Mouse (Mus musculus) ES-E14 (cell line): ENCODE measurements at regions not wholly inside any gene's neighbourhood (a gene's known extent, or its start where the extent isn't known, plus 50 kb on each side); places are given as distances from the start of the nearest gene placed in this dataset.
A peak's percentile ranks its signal among the peaks of the same experiment; 100 is the strongest.

Source experiments
- DNase-seq: peaks from one replicate; pipeline ENCODE4 v3.0.0-alpha.2; 2013; ENCODE audit warnings: low read depth, low spot score
- H3K27ac ChIP-seq: 2 replicates; pipeline ENCODE4 v1.5.1; 2012; ENCODE audit warnings: low read depth, mild to moderate bottlenecking, low read length, moderate library complexity, mixed read lengths; ENCODE audit not compliant: poor library complexity, insufficient read depth, severe bottlenecking
- H3K36me3 ChIP-seq: 2 replicates; pipeline ENCODE4 v1.6.1; 2012; ENCODE audit warnings: mild to moderate bottlenecking, low read length, moderate library complexity, mixed read lengths; ENCODE audit not compliant: control insufficient read depth, poor library complexity, insufficient read depth, severe bottlenecking
- H3K4me1 ChIP-seq, 2 experiments: fragments of 150-350 bp in 1 of 2; sonication (generic) in 1 of 2; 2 replicates each; pipeline ENCODE4 v1.6.1; 2012; ENCODE audit warnings: low read length in 2 of 2, mild to moderate bottlenecking in 1 of 2, mixed read lengths in 1 of 2; ENCODE audit not compliant: control insufficient read depth in 2 of 2, insufficient read depth in 2 of 2, poor library complexity in 1 of 2
- H3K4me3 ChIP-seq, 2 experiments: fragments of 150-350 bp in 1 of 2; sonication (generic) in 1 of 2; 2 replicates each; pipeline ENCODE4 v1.5.1; 2012; ENCODE audit warnings: low read length in 2 of 2, low read depth in 1 of 2, mild to moderate bottlenecking in 1 of 2, mixed read lengths in 1 of 2; ENCODE audit not compliant: insufficient read depth in 1 of 2, poor library complexity in 1 of 2, severe bottlenecking in 1 of 2
- H3K9ac ChIP-seq: 2 replicates; pipeline ENCODE4 v1.6.1; 2012; ENCODE audit warnings: low read depth, mild to moderate bottlenecking, low read length, mixed read lengths; ENCODE audit not compliant: poor library complexity, insufficient read depth, severe bottlenecking
- H3K9me3 ChIP-seq: fragments of 150-350 bp; sonication (generic); 2 replicates; pipeline ENCODE4 v1.6.1; 2012; ENCODE audit warnings: low read depth, mild to moderate bottlenecking, low read length; ENCODE audit not compliant: control insufficient read depth, insufficient read depth
- CHD2 ChIP-seq: IDR thresholded peaks from 2 replicates; pipeline ENCODE4 v1.6.1; 2014; ENCODE audit warnings: mild to moderate bottlenecking, low read depth, low read length, inconsistent platforms
- HCFC1 ChIP-seq: IDR thresholded peaks from 2 replicates; pipeline ENCODE4 v1.6.1; 2012; ENCODE audit warnings: low read length, inconsistent platforms, borderline replicate concordance; ENCODE audit not compliant: insufficient read depth
- MAFK ChIP-seq: IDR thresholded peaks from 2 replicates; pipeline ENCODE4 v1.6.1; 2014; ENCODE audit warnings: mild to moderate bottlenecking, low read depth, low read length, inconsistent platforms; ENCODE audit not compliant: insufficient read depth
- ZC3H11A ChIP-seq: IDR thresholded peaks from 2 replicates; pipeline ENCODE4 v1.6.1; 2012; ENCODE audit warnings: low read depth, mild to moderate bottlenecking, inconsistent platforms, low read length, borderline replicate concordance
- ZNF384 ChIP-seq: IDR thresholded peaks from 2 replicates; pipeline ENCODE4 v1.6.1; 2012; ENCODE audit warnings: low read depth, low read length, inconsistent platforms
- in situ Hi-C, 2 experiments: fragments of 600-800 bp; cut with MboI; formaldehyde crosslinking; loops; one replicate each; pipeline ENCODE4 v1.15.1; 2025; ENCODE audit warnings: low sequenced_read_pairs in 2 of 2, inconsistent platforms in 1 of 2; ENCODE audit not compliant: unreplicated experiment in 2 of 2

- no peaks in the 10 kb centered on the region for H3K4me1 ChIP-seq
- DNase-seq = no peak
- TF ChIP-seq CHD2 = no peak
- TF ChIP-seq ZNF384 = no peak
- TF ChIP-seq MAFK = no peak
- TF ChIP-seq ZC3H11A = no peak
- TF ChIP-seq HCFC1 = no peak
- no peak overlapping the region for H3K9ac ChIP-seq
- in situ Hi-C loops = no loop called here
- no peaks in the 10 kb centered on the region for H3K36me3 ChIP-seq
- no peak overlapping the region for H3K27ac ChIP-seq
- no peaks in the 10 kb centered on the region for H3K9me3 ChIP-seq
- H3K4me3 ChIP-seq = no peak overlapping the region
These were observed 279.6 kb downstream of the Ptpru start for GRCm38 (mm10) chr4:131558513-131558912.

GRCm38 (mm10) chr4:131563851-131564250 is 274.2 kb downstream of the Ptpru start:
- no peak overlapping the region for H3K9ac ChIP-seq
- H3K27ac ChIP-seq = no peak overlapping the region
- no peak for TF ChIP-seq ZNF384
- TF ChIP-seq ZC3H11A = no peak
- no peak for TF ChIP-seq HCFC1
- TF ChIP-seq MAFK = no peak
- TF ChIP-seq CHD2 = no peak
- in situ Hi-C loops = no loop called here
- DNase-seq = no peak
- no peaks in the 10 kb centered on the region for H3K9me3 ChIP-seq
- H3K36me3 ChIP-seq = no peaks in the 10 kb centered on the region
- no peaks in the 10 kb centered on the region for H3K4me1 ChIP-seq
- H3K4me3 ChIP-seq = no peak overlapping the region

DNA sequence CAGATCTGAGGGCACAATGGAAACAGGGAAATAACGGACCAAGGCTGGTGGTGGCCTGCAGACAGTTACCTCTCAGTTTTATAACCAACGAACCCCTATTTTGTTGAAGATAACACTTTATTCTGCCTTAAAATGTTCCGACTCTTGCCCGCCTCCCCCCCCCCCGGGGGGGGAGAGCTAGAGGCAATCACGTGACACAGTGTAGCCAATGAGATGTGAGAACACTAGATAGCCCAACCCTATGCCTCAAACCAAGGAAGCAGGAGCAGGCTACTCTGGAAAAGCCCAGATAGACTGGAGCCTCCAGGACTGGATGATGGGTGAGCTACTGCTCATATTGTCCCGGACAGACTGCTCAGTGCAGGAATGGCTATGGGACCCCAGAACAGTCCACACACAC is 272.9 kb downstream of the Ptpru start:
- in situ Hi-C loops = no loop called here

GRCm38 (mm10) chr4:131567241-131567640 is 270.8 kb downstream of the Ptpru start:
- Histone ChIP-seq H3K4me1 (no peaks in the 10 kb centered on the region), H3K27ac (no peak overlapping the region), H3K9me3 (no peaks in the 10 kb centered on the region), H3K4me3 (no peak overlapping the region), H3K9ac (no peak overlapping the region), H3K36me3 (no peaks in the 10 kb centered on the region)
- TF ChIP-seq ZC3H11A (no peak), HCFC1 (no peak), ZNF384 (no peak), CHD2 (no peak), MAFK (no peak)
- no peak for DNase-seq
- in situ Hi-C loops = no loop called here

More for the DNA sequence above, 272.9 kb downstream of the Ptpru start:
- H3K9me3 ChIP-seq = no peaks in the 10 kb centered on the region
- H3K4me3 ChIP-seq = no peak overlapping the region
- H3K4me1 ChIP-seq = no peaks in the 10 kb centered on the region
- no peak overlapping the region for H3K27ac ChIP-seq
- H3K36me3 ChIP-seq = no peaks in the 10 kb centered on the region
- H3K9ac ChIP-seq = no peak overlapping the region
- no peak for DNase-seq
- TF ChIP-seq CHD2 (no peak), HCFC1 (no peak), MAFK (no peak), ZC3H11A (no peak), ZNF384 (no peak)

- in situ Hi-C loops = no loop called here
- Histone ChIP-seq H3K9ac (no peak overlapping the region), H3K4me1 (no peaks in the 10 kb centered on the region), H3K4me3 (no peak overlapping the region), H3K9me3 (no peaks in the 10 kb centered on the region), H3K36me3 (no peaks in the 10 kb centered on the region), H3K27ac (no peak overlapping the region)
- no peak for DNase-seq
- TF ChIP-seq ZNF384 = no peak
- TF ChIP-seq HCFC1 = no peak
- TF ChIP-seq MAFK = peak; percentile 69
These were observed 268.9 kb downstream of the Ptpru start for GRCm38 (mm10) chr4:131569156-131569555.
